Mouse (Mus musculus) liver, embryonic 12.5 days (tissue): ENCODE results near the gene Il15. TPM values are rescaled to one million over a fixed set of nuclear protein-coding genes. Genes with fewer than 3 reads are reported as not detected.

Source experiments
- ATAC-seq: fragments of 200-750 bp; cut with Nextera tagmentation; 2 replicates; pipeline ENCODE4 v1.8.0; 2017; ENCODE audit warnings: moderate number of reproducible peaks, mild to moderate bottlenecking, moderate library complexity
- H3K27ac ChIP-seq: fragments of 300-500 bp; sonication (generic); 2 replicates; pipeline ENCODE4 v1.5.1; 2016; ENCODE audit warnings: mild to moderate bottlenecking
- H3K27me3 ChIP-seq: fragments of 300-500 bp; sonication (generic); replicated peaks from 2 replicates; pipeline ENCODE4 v1.6.1; 2016; ENCODE audit warnings: mild to moderate bottlenecking, moderate library complexity
- H3K36me3 ChIP-seq: fragments of 300-500 bp; sonication (generic); 2 replicates; pipeline ENCODE4 v1.6.1; 2016; ENCODE audit warnings: mild to moderate bottlenecking, moderate library complexity
- H3K4me1 ChIP-seq: fragments of 300-500 bp; sonication (generic); 2 replicates; pipeline ENCODE4 v1.6.1; 2016
- H3K4me2 ChIP-seq: fragments of 300-500 bp; sonication (generic); 2 replicates; pipeline ENCODE4 v1.6.1; 2016; ENCODE audit warnings: mild to moderate bottlenecking, moderate library complexity
- H3K4me3 ChIP-seq: fragments of 300-500 bp; sonication (generic); 2 replicates; pipeline ENCODE4 v1.5.1; 2016; ENCODE audit warnings: mild to moderate bottlenecking, moderate library complexity
- H3K9ac ChIP-seq: fragments of 300-500 bp; sonication (generic); 2 replicates; pipeline ENCODE4 v1.6.1; 2016; ENCODE audit warnings: mild to moderate bottlenecking, moderate library complexity
- H3K9me3 ChIP-seq: fragments of 300-500 bp; sonication (generic); replicated peaks from 2 replicates; pipeline ENCODE4 v1.6.1; 2016; ENCODE audit warnings: mild to moderate bottlenecking, moderate library complexity
- WGBS: fragments of 180-500 bp; shearing (Covaris S2); methylation state at CpG from one replicate; pipeline ENCODE4 v1.1.7; 2016; ENCODE audit not compliant: insufficient replicate concordance; 5-methylcytosine and 5-hydroxymethylcytosine counted together
- polyA plus RNA-seq: library from polyadenylated mRNA; unstranded; fragments of >200 nt; fragmentation: Nextera tagmentation; extraction: Ambion mirVana; gene quantifications from 2 replicates; pipeline ENCODE4 v1.2.1, GENCODE M21; 2016

Gene Il15
- polyA plus RNA-seq, 1 experiment from 2014 or later, result 3.8 TPM

DNA sequence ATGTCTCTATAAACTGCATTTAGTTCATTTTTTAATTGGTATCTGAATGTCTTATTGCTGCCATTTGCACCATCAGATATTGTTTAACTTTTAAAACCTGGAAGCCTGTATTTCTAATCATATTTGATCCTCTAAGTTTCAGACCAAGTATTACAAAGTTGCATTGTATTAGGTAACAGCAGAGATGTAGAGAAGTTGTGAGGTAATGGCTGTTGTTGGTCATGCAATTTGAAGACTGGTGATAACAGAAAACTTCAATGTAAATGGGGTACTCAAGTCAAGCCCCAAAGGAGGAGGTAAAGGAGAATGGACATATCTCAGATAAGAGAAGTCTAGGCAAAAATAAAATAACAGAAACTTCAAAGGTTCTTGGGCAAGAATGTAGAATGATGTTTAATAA, 11.8 kb downstream of the Il15 start:
- Histone ChIP-seq H3K4me1 (peaks cover 19% of the 10 kb centered on the region), H3K4me2 (no peak overlapping the region), H3K9ac (no peak overlapping the region), H3K4me3 (no peak overlapping the region), H3K27me3 (no peaks in the 10 kb centered on the region), H3K9me3 (no peaks in the 10 kb centered on the region), H3K36me3 (peaks cover 3% of the 10 kb centered on the region; the same call in 1 of the 2 replicates), H3K27ac (no peak overlapping the region)
- ATAC-seq, result no peak

DNA sequence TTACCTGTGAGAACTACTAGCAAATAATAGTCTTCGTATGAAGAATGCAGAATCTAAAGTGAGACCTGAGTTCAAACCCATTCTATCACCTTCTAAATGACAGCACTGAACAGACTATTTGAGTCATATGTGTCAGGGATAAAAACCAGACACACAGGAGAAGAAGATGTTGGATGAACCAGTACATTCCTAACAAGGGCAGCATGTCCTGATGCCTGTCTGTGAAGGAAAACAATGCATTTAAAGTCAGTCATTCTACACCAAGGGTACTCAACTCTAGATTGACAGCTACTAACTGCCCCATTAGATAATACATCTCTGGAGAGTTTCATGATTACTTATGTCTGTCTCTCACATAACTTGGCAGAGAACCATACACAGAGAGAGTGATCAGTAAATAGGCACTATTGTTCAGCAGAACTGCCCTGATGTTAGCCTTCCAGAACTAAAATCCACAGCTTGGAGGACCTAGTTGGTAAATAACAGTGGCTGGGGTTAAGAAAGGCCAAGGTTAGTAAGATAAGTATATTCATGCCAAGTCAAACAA, 14.6 kb downstream of the Il15 start:
- Histone ChIP-seq H3K4me1 (peaks cover 24% of the 10 kb centered on the region), H3K4me2 (no peak overlapping the region), H3K27me3 (no peaks in the 10 kb centered on the region), H3K27ac (no peak overlapping the region), H3K9me3 (no peaks in the 10 kb centered on the region), H3K36me3 (no peaks in the 10 kb centered on the region), H3K4me3 (no peak overlapping the region), H3K9ac (no peak overlapping the region)
- no peak for ATAC-seq
- WGBS, result 52% methylated on average over 1 of the region's 1 CpGs

DNA sequence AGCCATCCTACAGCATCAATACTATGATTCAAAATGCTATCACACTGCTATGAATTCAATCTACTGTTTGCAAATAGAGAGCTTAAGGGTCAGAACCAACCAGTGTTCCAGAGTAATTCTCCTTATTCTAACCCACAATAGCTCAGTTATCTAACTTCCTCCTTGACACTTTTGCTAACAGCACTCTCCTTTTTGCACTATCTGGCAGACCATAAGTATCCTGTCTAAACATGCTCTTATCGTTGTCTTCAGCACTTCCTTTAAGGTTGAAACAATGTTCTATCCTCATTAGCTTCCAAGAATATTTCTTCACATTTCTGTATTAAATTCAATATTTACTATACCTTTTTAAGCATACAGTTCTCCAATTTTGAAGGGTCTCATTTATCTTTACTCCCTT, 15.4 kb downstream of the Il15 start:
- no peak overlapping the region for H3K9ac ChIP-seq
- WGBS, result 18% methylated on average over 1 of the region's 1 CpGs
- H3K4me1 ChIP-seq, result peaks cover 24% of the 10 kb centered on the region
- peak; percentile 76 for ATAC-seq
- no peaks in the 10 kb centered on the region for H3K27me3 ChIP-seq
- no peak overlapping the region for H3K4me3 ChIP-seq
- H3K27ac ChIP-seq, result peak overlapping the region; percentile 17; the same call in 1 of the 2 replicates
- no peaks in the 10 kb centered on the region for H3K36me3 ChIP-seq
- no peak overlapping the region for H3K4me2 ChIP-seq
- no peaks in the 10 kb centered on the region for H3K9me3 ChIP-seq

GRCm38 (mm10) chr8:82385867-82386266, 17.2 kb downstream of the Il15 start:
- ATAC-seq, result no peak
- H3K27me3 ChIP-seq, result no peaks in the 10 kb centered on the region
- H3K4me2 ChIP-seq, result no peak overlapping the region
- H3K4me3 ChIP-seq, result no peak overlapping the region
- no peaks in the 10 kb centered on the region for H3K36me3 ChIP-seq
- no peaks in the 10 kb centered on the region for H3K9me3 ChIP-seq
- H3K4me1 ChIP-seq, result peaks cover 24% of the 10 kb centered on the region
- H3K27ac ChIP-seq, result no peak overlapping the region
- H3K9ac ChIP-seq, result no peak overlapping the region

DNA sequence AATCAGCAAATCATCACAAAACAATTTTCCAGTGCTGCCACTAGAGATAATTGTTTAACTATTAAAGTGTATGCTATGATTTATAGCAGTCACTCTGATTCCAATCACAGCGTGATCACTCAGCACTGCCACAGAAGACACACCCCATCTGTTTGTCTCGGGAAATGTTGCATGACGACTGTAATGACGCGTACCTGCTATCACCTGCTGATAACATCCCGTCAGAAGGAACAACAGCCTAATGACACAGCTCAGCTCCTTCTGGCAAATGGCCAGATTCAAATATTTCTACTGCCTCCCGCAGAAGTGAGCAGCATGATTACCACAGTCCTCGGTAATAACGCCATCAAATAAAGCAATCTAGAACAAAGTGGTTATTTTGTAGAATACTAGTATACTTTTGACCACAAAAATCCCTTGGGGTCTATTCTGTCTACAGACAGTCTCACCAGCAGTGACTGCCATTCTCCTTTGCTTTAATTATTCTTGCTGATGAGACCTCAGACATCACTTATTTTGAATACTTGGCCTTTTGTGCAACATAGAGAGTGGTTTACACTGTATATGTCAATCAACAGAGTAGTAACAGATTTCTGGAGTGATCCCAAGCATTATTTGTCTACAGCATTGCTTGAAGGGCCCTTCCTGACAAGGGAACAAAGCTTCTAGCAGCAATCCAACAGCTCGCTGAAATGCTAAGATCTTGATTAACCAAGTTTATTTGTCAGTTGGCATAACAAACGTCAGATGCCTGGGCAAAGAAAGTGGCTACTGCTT, 18.4 kb downstream of the Il15 start:
- Histone ChIP-seq H3K9me3 (no peaks in the 10 kb centered on the region), H3K4me3 (no peak overlapping the region), H3K27me3 (no peaks in the 10 kb centered on the region), H3K4me2 (no peak overlapping the region), H3K9ac (no peak overlapping the region), H3K4me1 (peaks cover 24% of the 10 kb centered on the region), H3K27ac (no peak overlapping the region), H3K36me3 (no peaks in the 10 kb centered on the region)
- ATAC-seq, result no peak
- WGBS, result 52% methylated on average over 11 of the region's 11 CpGs

- H3K4me3 ChIP-seq, result no peak overlapping the region
- H3K9me3 ChIP-seq, result no peaks in the 10 kb centered on the region
- WGBS, result 41% methylated on average over 3 of the region's 3 CpGs
- ATAC-seq, result no peak
- no peaks in the 10 kb centered on the region for H3K27me3 ChIP-seq
- H3K9ac ChIP-seq, result no peak overlapping the region
- no peak overlapping the region for H3K4me2 ChIP-seq
- H3K36me3 ChIP-seq, result no peaks in the 10 kb centered on the region
- no peak overlapping the region for H3K27ac ChIP-seq
- peaks cover 20% of the 10 kb centered on the region for H3K4me1 ChIP-seq
These were observed 19.7 kb downstream of the Il15 start for GRCm38 (mm10) chr8:82383346-82383745.

DNA sequence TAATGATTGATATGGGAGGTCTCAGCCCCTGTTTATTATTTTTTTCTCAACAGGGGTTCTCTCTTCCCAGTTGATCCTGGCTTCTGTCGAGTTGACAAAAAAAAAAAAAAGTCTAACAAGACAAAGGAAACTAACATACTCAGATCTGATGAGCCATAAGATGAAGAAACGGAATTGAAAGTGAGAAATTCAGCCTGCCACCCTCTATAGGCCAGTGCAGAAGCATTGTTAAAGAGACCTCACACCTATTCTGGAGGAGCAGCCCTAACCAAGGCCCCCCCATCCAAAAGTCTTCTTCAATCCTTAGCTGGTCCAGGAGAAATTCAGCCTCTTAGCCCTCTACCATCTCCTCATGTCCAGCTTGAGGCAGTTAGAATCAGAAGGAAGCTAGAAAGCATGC, 20.7 kb downstream of the Il15 start:
- no peak overlapping the region for H3K4me3 ChIP-seq
- no peak overlapping the region for H3K27ac ChIP-seq
- peaks cover 14% of the 10 kb centered on the region for H3K4me1 ChIP-seq
- WGBS, result 33% methylated on average over 2 of the region's 2 CpGs
- no peaks in the 10 kb centered on the region for H3K36me3 ChIP-seq
- ATAC-seq, result no peak
- H3K9me3 ChIP-seq, result no peaks in the 10 kb centered on the region
- no peak overlapping the region for H3K9ac ChIP-seq
- no peaks in the 10 kb centered on the region for H3K27me3 ChIP-seq
- no peak overlapping the region for H3K4me2 ChIP-seq

- H3K4me1 ChIP-seq, result no peaks in the 10 kb centered on the region
- H3K9me3 ChIP-seq, result no peaks in the 10 kb centered on the region
- no peak overlapping the region for H3K4me3 ChIP-seq
- H3K27ac ChIP-seq, result no peak overlapping the region
- H3K4me2 ChIP-seq, result no peak overlapping the region
- WGBS, result 26% methylated on average over 4 of the region's 4 CpGs
- no peaks in the 10 kb centered on the region for H3K27me3 ChIP-seq
- H3K9ac ChIP-seq, result no peak overlapping the region
- H3K36me3 ChIP-seq, result no peaks in the 10 kb centered on the region
- ATAC-seq, result no peak
These were observed 28.6 kb downstream of the Il15 start for GRCm38 (mm10) chr8:82374470-82374869.

- no peak overlapping the region for H3K4me3 ChIP-seq
- no peak overlapping the region for H3K27ac ChIP-seq
- no peaks in the 10 kb centered on the region for H3K4me1 ChIP-seq
- H3K9ac ChIP-seq, result no peak overlapping the region
- no peak for ATAC-seq
- H3K4me2 ChIP-seq, result no peak overlapping the region
- WGBS, result 70% methylated on average over 6 of the region's 6 CpGs
- no peaks in the 10 kb centered on the region for H3K36me3 ChIP-seq
- H3K27me3 ChIP-seq, result no peaks in the 10 kb centered on the region
- no peaks in the 10 kb centered on the region for H3K9me3 ChIP-seq
These were observed 30.2 kb downstream of the Il15 start for GRCm38 (mm10) chr8:82372846-82373245.

DNA sequence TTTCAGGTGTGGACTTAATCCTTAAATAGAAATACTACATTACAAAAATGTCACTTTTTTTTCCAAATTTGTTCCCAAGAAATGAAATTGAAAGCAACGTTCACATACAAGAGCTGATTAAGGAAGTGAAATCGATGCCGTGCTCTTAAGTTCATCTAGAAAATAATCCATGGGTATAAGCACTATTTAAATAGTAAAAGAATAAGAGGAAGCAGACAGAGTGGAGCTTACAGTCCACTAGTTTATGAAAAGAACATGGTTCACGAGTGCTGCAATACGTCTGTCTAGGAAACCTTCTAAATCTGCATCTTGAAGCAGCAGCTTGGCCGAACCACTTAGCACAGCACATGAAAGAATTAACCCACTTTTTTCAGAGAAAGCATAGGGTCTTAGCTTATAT, 32.4 kb downstream of the Il15 start:
- no peaks in the 10 kb centered on the region for H3K9me3 ChIP-seq
- no peak overlapping the region for H3K4me2 ChIP-seq
- WGBS, result 75% methylated on average over 6 of the region's 6 CpGs
- H3K36me3 ChIP-seq, result no peaks in the 10 kb centered on the region
- ATAC-seq, result no peak
- no peaks in the 10 kb centered on the region for H3K27me3 ChIP-seq
- no peak overlapping the region for H3K27ac ChIP-seq
- no peak overlapping the region for H3K4me3 ChIP-seq
- H3K4me1 ChIP-seq, result no peaks in the 10 kb centered on the region
- H3K9ac ChIP-seq, result no peak overlapping the region

DNA sequence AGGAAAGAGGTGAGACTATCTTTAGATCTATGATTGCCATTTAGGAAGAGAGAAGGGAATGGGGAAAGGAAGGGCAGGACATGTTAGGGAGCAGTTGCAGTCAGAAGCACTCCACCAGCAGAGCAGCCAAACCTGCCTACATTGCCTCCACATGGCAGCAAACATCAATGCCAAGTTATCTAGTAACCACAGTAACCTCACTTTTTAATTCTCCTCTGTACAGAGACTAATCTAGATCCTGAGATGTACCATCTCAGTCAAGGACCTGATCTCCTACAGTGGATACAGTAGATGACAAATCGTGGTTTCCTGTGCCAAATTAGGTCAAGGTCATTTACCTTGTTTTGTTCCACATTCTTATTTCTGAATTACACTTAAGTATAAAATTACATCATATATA, 42.0 kb downstream of the Il15 start:
- ATAC-seq, result no peak
- Histone ChIP-seq H3K9me3 (no peaks in the 10 kb centered on the region), H3K4me3 (no peak overlapping the region), H3K27me3 (no peaks in the 10 kb centered on the region), H3K9ac (no peak overlapping the region), H3K27ac (no peak overlapping the region), H3K36me3 (no peaks in the 10 kb centered on the region), H3K4me2 (no peak overlapping the region), H3K4me1 (0 out of 2 replicates have a peak, but pooled peaks cover 4% of the 10 kb centered on the region)
- WGBS, result 50% methylated on average over 1 of the region's 1 CpGs

DNA sequence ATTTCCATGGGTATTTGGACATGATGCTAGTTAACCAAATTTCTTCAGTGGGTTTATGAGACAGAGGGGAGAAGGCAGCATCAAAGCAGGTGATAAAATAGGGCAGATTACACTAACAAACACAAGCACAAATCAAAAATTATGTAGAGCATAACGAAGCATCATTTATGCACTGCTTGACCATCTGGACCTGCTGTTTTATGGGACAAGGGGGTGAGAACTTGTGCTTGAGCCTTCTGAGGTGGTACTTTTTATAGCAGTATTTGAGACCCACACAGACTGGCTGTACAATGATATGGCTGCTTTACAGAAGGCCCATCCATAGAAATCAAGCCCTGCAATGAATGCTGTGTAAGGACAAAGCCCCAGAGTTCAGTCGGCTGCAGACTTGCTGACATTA, 46.9 kb downstream of the Il15 start:
- no peak for ATAC-seq
- 70% methylated on average over 2 of the region's 2 CpGs for WGBS
- Histone ChIP-seq H3K9ac (no peak overlapping the region), H3K9me3 (no peaks in the 10 kb centered on the region), H3K4me2 (no peak overlapping the region), H3K27me3 (no peaks in the 10 kb centered on the region), H3K36me3 (no peaks in the 10 kb centered on the region), H3K27ac (no peak overlapping the region), H3K4me3 (no peak overlapping the region), H3K4me1 (0 out of 2 replicates have a peak, but pooled peaks cover 4% of the 10 kb centered on the region)
